Mouse (Mus musculus): ENCODE measurements at regions not wholly inside any gene's neighbourhood (a gene's known extent, or its start where the extent isn't known, plus 50 kb on each side); places are given as distances from the start of the nearest gene placed in this dataset.

DNA sequence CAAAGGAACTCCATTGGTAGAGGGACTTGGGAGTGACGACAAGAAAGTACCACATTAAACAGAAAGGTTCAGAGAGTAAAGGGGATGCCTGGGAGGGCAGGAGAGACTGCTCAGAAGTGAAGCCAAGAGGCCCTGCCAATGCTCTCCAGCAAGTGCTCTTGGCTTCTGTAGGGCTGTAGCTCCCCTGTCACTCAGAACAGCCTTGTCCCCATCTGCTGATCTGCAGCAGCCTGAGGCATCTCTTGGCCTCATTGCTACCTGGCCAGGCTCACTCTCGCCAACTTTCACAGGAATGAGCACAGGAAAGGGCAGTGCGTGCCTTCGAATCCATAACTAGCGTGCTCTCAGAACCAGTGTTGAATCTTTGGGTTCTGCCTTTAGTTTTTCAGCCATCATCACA lies 205.2 kb upstream of the Gm10295 start:
- WGBS = 83% methylated on average over 5 of the region's 5 CpGs

DNA sequence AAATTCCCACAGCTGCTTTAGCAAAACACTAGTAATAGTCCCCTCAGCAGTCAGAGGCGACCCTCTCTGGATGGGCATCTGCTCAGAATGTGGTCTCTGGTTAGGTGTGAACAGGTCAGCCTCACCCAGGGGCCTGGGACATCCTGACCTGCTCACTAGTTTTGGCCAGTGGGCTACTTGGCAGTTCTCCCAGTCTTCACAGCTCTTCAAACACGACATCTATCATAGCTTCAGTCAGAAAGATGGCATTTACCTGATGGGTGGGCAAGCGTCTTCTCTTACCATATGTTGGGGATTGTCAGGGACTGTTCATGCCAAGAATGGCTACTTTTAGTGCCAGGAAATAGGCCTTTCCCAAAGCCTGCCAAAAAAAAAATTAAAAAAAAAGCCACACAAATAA lies 204.2 kb upstream of the Gm10295 start:
- no peak for ATAC-seq (ENCODE audit: low read depth)
- 79% methylated on average over 3 of the region's 3 CpGs for WGBS
- Histone ChIP-seq H3K9me3 (ENCODE audit: control insufficient read depth, low read length) (no peaks in the 10 kb centered on the region), H3K36me3 (ENCODE audit: control insufficient read depth, insufficient read depth, low read length) (no peaks in the 10 kb centered on the region), H3K4me2 (ENCODE audit: low read depth, low read length) (no peak overlapping the region), H3K9ac (ENCODE audit: low read depth, low read length) (no peak overlapping the region), H3K27me3 (replicated peaks; ENCODE audit: control insufficient read depth, insufficient read depth, low read length) (no peaks in the 10 kb centered on the region), H3K4me1 (ENCODE audit: control insufficient read depth, insufficient read depth, low read length) (no peaks in the 10 kb centered on the region), H3K27ac (replicated peaks; ENCODE audit: low read depth, low read length) (no peak overlapping the region), H3K4me3 (ENCODE audit: low read depth, low read length) (no peak overlapping the region)
- DNase-seq (ENCODE audit: low spot score) = no peak

More for the DNA sequence above, 205.2 kb upstream of the Gm10295 start:
- Histone ChIP-seq H3K36me3 (ENCODE audit: control insufficient read depth, insufficient read depth, low read length) (no peaks in the 10 kb centered on the region), H3K4me3 (ENCODE audit: low read depth, low read length) (no peak overlapping the region), H3K4me1 (ENCODE audit: control insufficient read depth, insufficient read depth, low read length) (no peaks in the 10 kb centered on the region), H3K9ac (ENCODE audit: low read depth, low read length) (no peak overlapping the region), H3K4me2 (ENCODE audit: low read depth, low read length) (no peak overlapping the region), H3K27ac (replicated peaks; ENCODE audit: low read depth, low read length) (no peak overlapping the region), H3K9me3 (ENCODE audit: control insufficient read depth, low read length) (no peaks in the 10 kb centered on the region), H3K27me3 (replicated peaks; ENCODE audit: control insufficient read depth, insufficient read depth, low read length) (no peaks in the 10 kb centered on the region)
- ATAC-seq (ENCODE audit: low read depth) (no peak), DNase-seq (ENCODE audit: low spot score) (no peak)

DNA sequence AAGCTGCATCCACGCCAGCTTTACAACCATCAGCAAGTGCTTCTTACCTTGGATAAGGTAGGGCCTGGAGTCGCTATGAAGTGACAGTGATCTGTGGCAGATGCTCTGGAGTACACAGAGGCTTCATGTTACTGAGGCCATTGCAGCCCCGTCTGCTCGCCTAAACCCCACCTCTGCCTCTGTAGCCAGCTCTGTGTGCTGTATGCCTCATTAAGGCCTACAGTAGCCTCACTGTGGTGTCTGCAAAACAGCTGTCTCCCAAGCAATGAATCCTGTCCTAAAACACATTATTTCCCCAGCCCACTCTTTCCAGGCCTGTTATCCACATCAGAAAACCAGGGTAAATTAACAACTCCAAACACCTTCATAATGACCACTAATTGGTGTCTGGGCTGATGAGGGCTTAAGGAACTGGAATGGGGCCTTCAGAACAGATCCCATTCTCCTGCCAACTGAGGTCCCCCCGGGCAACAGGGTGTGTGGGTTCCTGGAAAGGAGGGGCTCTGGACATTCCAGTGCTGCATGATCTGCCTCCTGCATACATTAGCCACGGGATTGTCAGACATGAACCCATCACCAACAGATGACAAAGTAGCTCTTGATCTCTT lies 195.4 kb upstream of the Gm10295 start:
- peak; percentile 33; the same call in 1 of the 2 replicates for ATAC-seq (ENCODE audit: low read depth)
- WGBS = 53% methylated on average over 6 of the region's 6 CpGs
- H3K4me1 ChIP-seq (ENCODE audit: control insufficient read depth, insufficient read depth, low read length) = no peaks in the 10 kb centered on the region

DNA sequence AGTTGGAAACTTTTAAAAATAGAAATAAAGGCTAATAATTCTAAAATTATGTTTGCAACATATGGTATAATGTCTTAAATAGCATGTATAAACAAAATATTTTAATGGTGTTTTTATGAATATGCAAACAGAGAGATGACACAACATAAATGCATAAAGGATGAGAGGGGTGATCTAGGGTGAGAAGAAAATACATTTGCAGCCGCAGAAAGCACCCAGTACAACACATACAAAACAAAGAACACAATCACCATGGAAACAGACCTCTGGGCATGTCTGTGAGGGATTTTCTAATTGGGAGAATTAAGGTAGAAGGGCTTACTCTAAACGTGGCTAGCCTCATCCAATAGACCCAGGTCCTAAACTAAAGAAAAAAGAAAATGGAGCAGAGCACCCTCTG lies 190.2 kb upstream of the Gm10295 start:
- Histone ChIP-seq H3K4me1 (ENCODE audit: control insufficient read depth, insufficient read depth, low read length) (no peaks in the 10 kb centered on the region), H3K9me3 (ENCODE audit: control insufficient read depth, low read length) (no peaks in the 10 kb centered on the region; the same call in 1 of the 2 replicates), H3K27ac (replicated peaks; ENCODE audit: low read depth, low read length) (no peak overlapping the region), H3K9ac (ENCODE audit: low read depth, low read length) (no peak overlapping the region), H3K4me3 (ENCODE audit: low read depth, low read length) (no peak overlapping the region), H3K27me3 (replicated peaks; ENCODE audit: control insufficient read depth, insufficient read depth, low read length) (no peaks in the 10 kb centered on the region), H3K4me2 (ENCODE audit: low read depth, low read length) (no peak overlapping the region), H3K36me3 (ENCODE audit: control insufficient read depth, insufficient read depth, low read length) (no peaks in the 10 kb centered on the region)
- no peak for DNase-seq (ENCODE audit: low spot score)
- ATAC-seq (ENCODE audit: low read depth) = no peak
- WGBS = 74% methylated on average over 2 of the region's 2 CpGs

More for the DNA sequence above, 195.4 kb upstream of the Gm10295 start:
- Histone ChIP-seq H3K9me3 (ENCODE audit: control insufficient read depth, low read length) (no peaks in the 10 kb centered on the region), H3K4me2 (ENCODE audit: low read depth, low read length) (no peak overlapping the region), H3K36me3 (ENCODE audit: control insufficient read depth, insufficient read depth, low read length) (no peaks in the 10 kb centered on the region), H3K27me3 (replicated peaks; ENCODE audit: control insufficient read depth, insufficient read depth, low read length) (no peaks in the 10 kb centered on the region), H3K4me3 (ENCODE audit: low read depth, low read length) (no peak overlapping the region), H3K27ac (replicated peaks; ENCODE audit: low read depth, low read length) (no peak overlapping the region), H3K9ac (ENCODE audit: low read depth, low read length) (no peak overlapping the region)
- peak; percentile 29 for DNase-seq (ENCODE audit: low spot score)

DNA sequence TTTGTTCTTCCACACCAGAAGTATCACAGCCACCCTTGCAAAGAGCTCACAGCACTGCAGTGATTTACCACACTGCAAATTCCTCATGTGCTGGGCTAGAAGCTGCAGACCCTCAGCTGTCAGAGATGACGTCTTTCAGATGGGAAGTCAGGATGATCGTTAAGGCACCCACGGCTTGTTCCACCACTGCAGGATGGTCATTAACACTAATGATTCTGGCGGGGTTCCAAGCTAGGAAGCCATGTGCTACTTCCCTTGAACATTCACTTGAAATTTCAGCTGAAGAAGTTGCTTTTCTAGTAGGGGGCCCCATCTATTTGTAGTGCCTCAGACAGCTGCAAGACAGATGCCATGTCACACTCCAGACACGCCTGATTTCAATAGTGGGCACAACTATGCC lies 181.8 kb upstream of the Gm10295 start:
- 25% methylated on average over 5 of the region's 5 CpGs for WGBS
- ATAC-seq (ENCODE audit: low read depth) = peak; percentile 71
- H3K27me3 ChIP-seq (replicated peaks; ENCODE audit: control insufficient read depth, insufficient read depth, low read length) = no peaks in the 10 kb centered on the region
- peaks cover 12% of the 10 kb centered on the region for H3K4me1 ChIP-seq (ENCODE audit: control insufficient read depth, insufficient read depth, low read length)
- no peak overlapping the region for H3K4me3 ChIP-seq (ENCODE audit: low read depth, low read length)
- DNase-seq (ENCODE audit: low spot score) = peak; percentile 81
- H3K4me2 ChIP-seq (ENCODE audit: low read depth, low read length) = no peak overlapping the region
- no peaks in the 10 kb centered on the region for H3K36me3 ChIP-seq (ENCODE audit: control insufficient read depth, insufficient read depth, low read length)
- H3K27ac ChIP-seq (replicated peaks; ENCODE audit: low read depth, low read length) = no peak overlapping the region
- no peak overlapping the region for H3K9ac ChIP-seq (ENCODE audit: low read depth, low read length)
- H3K9me3 ChIP-seq (ENCODE audit: control insufficient read depth, low read length) = no peaks in the 10 kb centered on the region

DNA sequence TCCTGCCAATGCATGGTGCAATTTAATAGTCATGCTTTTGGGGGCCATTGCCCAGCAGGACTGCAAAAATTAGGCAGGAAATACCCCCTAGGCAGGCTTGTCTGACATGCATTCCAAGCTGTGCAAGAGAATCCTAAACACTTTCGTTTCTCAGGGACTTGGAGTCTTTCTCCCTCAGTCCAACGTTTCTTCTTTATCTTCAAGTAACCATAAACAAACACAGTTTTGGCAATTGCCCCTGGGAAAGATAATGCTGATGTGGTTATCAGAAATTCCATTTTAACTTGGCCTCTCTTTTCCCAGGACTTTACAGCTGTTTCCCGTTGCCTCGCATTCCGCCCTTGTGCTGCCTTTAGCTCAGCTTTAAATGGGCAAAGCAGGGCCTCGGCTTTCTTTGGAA lies 180.2 kb upstream of the Gm10295 start:
- Histone ChIP-seq H3K4me2 (ENCODE audit: low read depth, low read length) (peak overlapping the region; percentile 8; the same call in 1 of the 2 replicates), H3K9ac (ENCODE audit: low read depth, low read length) (no peak overlapping the region), H3K4me1 (ENCODE audit: control insufficient read depth, insufficient read depth, low read length) (peaks cover 12% of the 10 kb centered on the region), H3K9me3 (ENCODE audit: control insufficient read depth, low read length) (no peaks in the 10 kb centered on the region), H3K27me3 (replicated peaks; ENCODE audit: control insufficient read depth, insufficient read depth, low read length) (no peaks in the 10 kb centered on the region), H3K27ac (replicated peaks; ENCODE audit: low read depth, low read length) (no peak overlapping the region; the same call in 1 of the 2 replicates), H3K4me3 (ENCODE audit: low read depth, low read length) (no peak overlapping the region), H3K36me3 (ENCODE audit: control insufficient read depth, insufficient read depth, low read length) (no peaks in the 10 kb centered on the region)
- 10% methylated on average over 6 of the region's 6 CpGs for WGBS
- DNase-seq (ENCODE audit: low spot score) = peak; percentile 77
- ATAC-seq (ENCODE audit: low read depth) = peak; percentile 65; the same call in 1 of the 2 replicates

DNA sequence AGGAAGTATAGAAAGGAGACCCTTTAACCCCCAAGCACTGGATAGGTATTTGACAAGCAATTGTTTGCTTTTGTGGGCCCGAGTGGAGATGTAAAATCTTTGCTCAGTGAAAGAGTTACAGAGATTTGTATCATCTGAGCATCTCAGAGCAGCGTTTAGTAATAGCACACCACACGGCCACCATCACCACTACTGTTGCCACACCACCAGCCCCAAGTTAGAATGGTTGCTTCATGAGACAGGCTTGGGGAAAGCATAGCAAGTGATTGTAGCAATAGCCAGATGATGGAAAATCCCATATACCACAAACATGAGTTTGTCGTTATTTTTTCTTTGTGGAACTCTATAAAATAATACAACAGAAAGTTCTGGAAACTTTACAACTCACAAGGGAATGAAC lies 179.6 kb upstream of the Gm10295 start:
- Histone ChIP-seq H3K27me3 (replicated peaks; ENCODE audit: control insufficient read depth, insufficient read depth, low read length) (no peaks in the 10 kb centered on the region), H3K4me2 (ENCODE audit: low read depth, low read length) (no peak overlapping the region), H3K4me3 (ENCODE audit: low read depth, low read length) (no peak overlapping the region), H3K27ac (replicated peaks; ENCODE audit: low read depth, low read length) (no peak overlapping the region; the same call in 1 of the 2 replicates), H3K9me3 (ENCODE audit: control insufficient read depth, low read length) (no peaks in the 10 kb centered on the region), H3K36me3 (ENCODE audit: control insufficient read depth, insufficient read depth, low read length) (no peaks in the 10 kb centered on the region), H3K4me1 (ENCODE audit: control insufficient read depth, insufficient read depth, low read length) (peaks cover 12% of the 10 kb centered on the region), H3K9ac (ENCODE audit: low read depth, low read length) (no peak overlapping the region)
- ATAC-seq (ENCODE audit: low read depth) = no peak
- no peak for DNase-seq (ENCODE audit: low spot score)
- 74% methylated on average over 4 of the region's 4 CpGs for WGBS

DNA sequence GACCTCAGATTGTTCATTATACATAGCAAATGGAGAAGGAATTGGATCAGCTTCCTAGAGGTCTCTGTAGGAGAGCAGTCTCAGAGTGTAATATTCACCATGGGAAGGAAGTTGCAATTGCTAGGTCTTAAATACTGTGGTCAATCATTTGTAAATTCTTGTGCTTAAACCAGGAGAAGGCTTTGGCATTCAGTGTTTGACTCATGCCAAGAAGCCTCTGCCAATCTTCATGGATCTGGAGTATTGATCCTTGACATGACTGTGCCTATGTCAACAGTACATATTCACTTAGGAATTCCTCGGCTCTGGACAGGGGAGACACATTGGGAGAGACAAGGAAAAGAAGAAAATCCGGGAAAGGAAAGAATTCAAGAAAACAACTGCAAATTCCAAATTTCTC lies 174.9 kb upstream of the Gm10295 start:
- WGBS = 77% methylated on average over 2 of the region's 2 CpGs
- DNase-seq (ENCODE audit: low spot score) (no peak), ATAC-seq (ENCODE audit: low read depth) (no peak)
- Histone ChIP-seq H3K9me3 (ENCODE audit: control insufficient read depth, low read length) (no peaks in the 10 kb centered on the region), H3K4me2 (ENCODE audit: low read depth, low read length) (no peak overlapping the region), H3K27me3 (replicated peaks; ENCODE audit: control insufficient read depth, insufficient read depth, low read length) (no peaks in the 10 kb centered on the region), H3K36me3 (ENCODE audit: control insufficient read depth, insufficient read depth, low read length) (no peaks in the 10 kb centered on the region), H3K27ac (replicated peaks; ENCODE audit: low read depth, low read length) (no peak overlapping the region), H3K4me3 (ENCODE audit: low read depth, low read length) (no peak overlapping the region), H3K9ac (ENCODE audit: low read depth, low read length) (no peak overlapping the region), H3K4me1 (ENCODE audit: control insufficient read depth, insufficient read depth, low read length) (no peaks in the 10 kb centered on the region; the same call in 1 of the 2 replicates)

DNA sequence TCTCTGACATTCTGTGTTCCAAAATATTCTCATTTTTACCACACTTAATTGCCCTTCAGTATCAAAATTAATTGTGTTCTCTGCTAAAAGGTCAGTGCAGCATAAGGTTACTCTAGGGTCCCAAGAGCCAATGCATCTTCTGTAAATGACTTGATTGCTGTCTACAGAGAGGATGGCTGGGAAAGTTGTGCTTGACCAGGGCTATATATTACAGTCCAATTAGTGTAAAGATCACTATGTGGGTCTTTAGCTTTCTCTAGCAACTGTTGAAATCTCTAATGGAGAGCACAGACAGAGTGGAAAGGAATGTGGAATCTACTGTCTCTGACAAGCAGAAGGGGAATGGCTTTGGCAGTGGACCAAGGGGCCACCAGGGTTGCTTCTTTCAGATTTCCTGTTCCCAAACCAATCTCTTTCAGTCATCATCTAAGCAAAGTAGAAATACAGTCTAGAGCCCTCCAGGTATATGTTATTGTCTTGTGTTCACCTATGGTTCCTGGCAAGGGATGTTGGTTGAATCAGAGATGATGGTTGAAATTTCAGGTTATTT lies 173.4 kb upstream of the Gm10295 start:
- ATAC-seq (ENCODE audit: low read depth) = no peak
- no peaks in the 10 kb centered on the region for H3K36me3 ChIP-seq (ENCODE audit: control insufficient read depth, insufficient read depth, low read length)
- no peak overlapping the region for H3K4me3 ChIP-seq (ENCODE audit: low read depth, low read length)
- H3K27ac ChIP-seq (replicated peaks; ENCODE audit: low read depth, low read length) = no peak overlapping the region
- no peaks in the 10 kb centered on the region for H3K4me1 ChIP-seq (ENCODE audit: control insufficient read depth, insufficient read depth, low read length)
- H3K9me3 ChIP-seq (ENCODE audit: control insufficient read depth, low read length) = no peaks in the 10 kb centered on the region
- H3K27me3 ChIP-seq (replicated peaks; ENCODE audit: control insufficient read depth, insufficient read depth, low read length) = no peaks in the 10 kb centered on the region
- no peak for DNase-seq (ENCODE audit: low spot score)
- no peak overlapping the region for H3K9ac ChIP-seq (ENCODE audit: low read depth, low read length)
- no peak overlapping the region for H3K4me2 ChIP-seq (ENCODE audit: low read depth, low read length)

Measured in embryonic facial prominence, embryonic 14.5 days (tissue).